Mouse (Mus musculus) left cerebral cortex, adult 9 months (tissue): ENCODE results near the gene Amz1.

Source experiments
- DNase-seq, 2 experiments: peaks; one replicate each; pipeline ENCODE4 v3.0.0; 2022; ENCODE audit warnings: low spot score in 2 of 2

The Amz1 gene

GRCm38 (mm10) chr5:140722121-140722520 is 1.8 kb upstream of the Amz1 start:
- DNase-seq: no peak

GRCm38 (mm10) chr5:140726062-140726839 is 2.3 kb downstream of the Amz1 start:
- peak in 1 of 2 experiments; percentile 54 for DNase-seq

- DNase-seq: no peak
Observed at GRCm38 (mm10) chr5:140726946-140727740, 3.2 kb downstream of the Amz1 start.

GRCm38 (mm10) chr5:140731040-140731797 is 7.3 kb downstream of the Amz1 start:
- DNase-seq: no peak

GRCm38 (mm10) chr5:140732195-140732594 is 8.3 kb downstream of the Amz1 start:
- DNase-seq: no peak

GRCm38 (mm10) chr5:140733336-140733735 is 9.4 kb downstream of the Amz1 start:
- no peak for DNase-seq

- peak in 1 of 2 experiments; percentile 37 for DNase-seq
Observed at GRCm38 (mm10) chr5:140735297-140735696, 11.4 kb downstream of the Amz1 start.

- DNase-seq: no peak
Observed at GRCm38 (mm10) chr5:140736166-140736565, 12.2 kb downstream of the Amz1 start.

- peak; percentile 54 to 67 for DNase-seq
Observed at GRCm38 (mm10) chr5:140739813-140740212, 15.9 kb downstream of the Amz1 start.

- DNase-seq: no peak
Observed at GRCm38 (mm10) chr5:140741040-140741439, 17.1 kb downstream of the Amz1 start.

GRCm38 (mm10) chr5:140741877-140742276 is 17.9 kb downstream of the Amz1 start:
- DNase-seq: no peak

- no peak for DNase-seq
Observed at GRCm38 (mm10) chr5:140743706-140744131, 19.8 kb downstream of the Amz1 start.

- no peak for DNase-seq
Observed at GRCm38 (mm10) chr5:140748425-140748824, 24.5 kb downstream of the Amz1 start.

GRCm38 (mm10) chr5:140749062-140749875 is 25.3 kb downstream of the Amz1 start:
- peak in 1 of 2 experiments; percentile 76 for DNase-seq

- DNase-seq: peak in 1 of 2 experiments; percentile 49
Observed at GRCm38 (mm10) chr5:140750925-140751324, 27.0 kb downstream of the Amz1 start.

GRCm38 (mm10) chr5:140752041-140752440 is 28.1 kb downstream of the Amz1 start:
- no peak for DNase-seq

- no peak for DNase-seq
Observed at GRCm38 (mm10) chr5:140752639-140753038, 28.7 kb downstream of the Amz1 start.

- no peak for DNase-seq
Observed at GRCm38 (mm10) chr5:140753223-140753622, 29.3 kb downstream of the Amz1 start.

GRCm38 (mm10) chr5:140758864-140759263 is 34.9 kb downstream of the Amz1 start:
- DNase-seq: no peak

GRCm38 (mm10) chr5:140762540-140762939 is 38.6 kb downstream of the Amz1 start:
- no peak for DNase-seq
